Mouse (Mus musculus) C2C12 (cell line): ENCODE measurements around the gene Ica1l. TPM values are rescaled to one million over a fixed set of nuclear protein-coding genes. Genes with fewer than 3 reads are reported as not detected.
"Not testable (repeated sequence)": the region's sequence is repeated elsewhere in the genome, so short reads cannot be mapped to it uniquely, and the experiment has no call there.

Experiments
- H3K27me3 ChIP-seq: one replicate; pipeline ENCODE4 v1.6.1; 2011; ENCODE audit not compliant: control insufficient read depth, insufficient read depth, insufficient read length
- H3K36me3 ChIP-seq: one replicate; pipeline ENCODE4 v1.6.1; 2011; ENCODE audit not compliant: control insufficient read depth, insufficient read depth
- H3K4me3 ChIP-seq: one replicate; pipeline ENCODE4 v1.5.1; 2011; ENCODE audit warnings: mild to moderate bottlenecking, control low read depth; ENCODE audit not compliant: poor library complexity, insufficient read depth, severe bottlenecking
- H3K79me2 ChIP-seq: one replicate; pipeline ENCODE4 v1.6.1; 2011; ENCODE audit not compliant: control insufficient read depth, insufficient read depth
- H3K79me3 ChIP-seq: one replicate; pipeline ENCODE4 v1.6.1; 2011; ENCODE audit warnings: low read depth, control low read depth
- H3ac ChIP-seq: one replicate; pipeline ENCODE3; 2011; ENCODE audit warnings: low read depth; ENCODE audit not compliant: control insufficient read depth, insufficient read length
- CEBPB ChIP-seq: IDR thresholded peaks from one replicate; pipeline ENCODE4 v1.6.1; 2011; ENCODE audit warnings: low read depth, mild to moderate bottlenecking, control low read depth, moderate library complexity
- CTCF ChIP-seq: IDR thresholded peaks from one replicate; pipeline ENCODE4 v1.5.1; 2011; ENCODE audit not compliant: control insufficient read depth, insufficient read depth, insufficient read length
- FOSL1 ChIP-seq: IDR thresholded peaks from one replicate; pipeline ENCODE4 v1.8.0; 2011; ENCODE audit warnings: mild to moderate bottlenecking, low read length; ENCODE audit not compliant: poor library complexity, insufficient read depth, severe bottlenecking
- MAX ChIP-seq: IDR thresholded peaks from one replicate; pipeline ENCODE4 v1.6.1; 2011; ENCODE audit warnings: mild to moderate bottlenecking, control low read depth
- MYOD1 ChIP-seq: IDR thresholded peaks from one replicate; pipeline ENCODE4 v1.6.1; 2011; ENCODE audit warnings: low read depth; ENCODE audit not compliant: control insufficient read depth, insufficient read length
- MYOG ChIP-seq: IDR thresholded peaks from one replicate; pipeline ENCODE4 v1.6.1; 2011; ENCODE audit not compliant: control insufficient read depth, insufficient read length; ENCODE audit errors: extremely low read depth
- USF1 ChIP-seq: IDR thresholded peaks from one replicate; pipeline ENCODE4 v1.6.1; 2011; ENCODE audit warnings: low read depth, mild to moderate bottlenecking, control low read depth, moderate library complexity
- long read RNA-seq, 2 experiments: library from polyadenylated mRNA; unstranded; transcript quantifications; one replicate each; pipeline ENCODE4 v2.0.0; 2019 to 2020
- polyA plus RNA-seq: library from polyadenylated mRNA; unstranded; fragments of >200 nt; fragmentation: generic; extraction: Trizol; gene quantifications from one replicate; pipeline ENCODE4 v1.2.1, GENCODE M21; 2012; ENCODE audit warnings: missing spikeins

Gene Ica1l
- 0.06 TPM for polyA plus RNA-seq
- long read RNA-seq, experiment 1 = 0 reads
- long read RNA-seq, experiment 2 = 0 reads

- Histone ChIP-seq H3K4me3 (peak within 1 kb of the TSS; percentile 14), H3K79me3 (no peaks in the 10 kb centered on the region), H3K36me3 (no peaks in the 10 kb centered on the region), H3K27me3 (peaks cover 17% of the 10 kb centered on the region), H3ac (peak within 1 kb of the TSS; percentile 42), H3K79me2 (no peaks in the 10 kb centered on the region)
- TF ChIP-seq MYOG = no peak
- TF ChIP-seq FOSL1 = no peak
- TF ChIP-seq MYOD1 = no peak
- no peak for TF ChIP-seq MAX
- no peak for TF ChIP-seq CEBPB
- no peak for TF ChIP-seq USF1
- no peak for TF ChIP-seq CTCF
Observed at GRCm38 (mm10) chr1:60042796-60043469, at the start of gene Ica1l. TSS of gene Ica1l (minus strand) at chr1:60043184.

- Histone ChIP-seq H3K4me3 (no peak overlapping the region), H3K27me3 (no peaks in the 10 kb centered on the region), H3ac (no peak overlapping the region)
Observed at GRCm38 (mm10) chr1:60076411-60076810, 33.4 kb upstream of the Ica1l start.

GRCm38 (mm10) chr1:60075590-60075989, 32.6 kb upstream of the Ica1l start:
- no peaks in the 10 kb centered on the region for H3K27me3 ChIP-seq
- TF ChIP-seq CEBPB (no peak), MYOG (no peak), USF1 (no peak), FOSL1 (no peak), MYOD1 (no peak), MAX (no peak), CTCF (no peak)

More at GRCm38 (mm10) chr1:60076411-60076810, 33.4 kb upstream of the Ica1l start:
- no peaks in the 10 kb centered on the region for H3K79me2 ChIP-seq
- peaks cover 70% of the 10 kb centered on the region for H3K36me3 ChIP-seq
- H3K79me3 ChIP-seq = no peaks in the 10 kb centered on the region
- TF ChIP-seq CEBPB (no peak), MYOD1 (no peak), CTCF (no peak), MAX (no peak), MYOG (no peak), USF1 (no peak), FOSL1 (no peak)

GRCm38 (mm10) chr1:60074935-60075334, 32.0 kb upstream of the Ica1l start:
- Histone ChIP-seq H3K79me2 (no peaks in the 10 kb centered on the region), H3K27me3 (no peaks in the 10 kb centered on the region), H3K36me3 (peaks cover 57% of the 10 kb centered on the region), H3K79me3 (no peaks in the 10 kb centered on the region), H3ac (no peak overlapping the region), H3K4me3 (no peak overlapping the region)
- TF ChIP-seq MYOD1 (no peak), MYOG (no peak), FOSL1 (no peak), MAX (no peak), CEBPB (no peak), USF1 (no peak), CTCF (no peak)

More at GRCm38 (mm10) chr1:60075590-60075989, 32.6 kb upstream of the Ica1l start:
- H3K79me3 ChIP-seq = no peaks in the 10 kb centered on the region
- no peaks in the 10 kb centered on the region for H3K79me2 ChIP-seq
- H3ac ChIP-seq = no peak overlapping the region
- H3K36me3 ChIP-seq = peaks cover 63% of the 10 kb centered on the region
- no peak overlapping the region for H3K4me3 ChIP-seq

- H3ac ChIP-seq, H3K4me3 ChIP-seq, H3K79me3 ChIP-seq: not testable (repeated sequence)
Observed at GRCm38 (mm10) chr1:60070725-60071124, 27.7 kb upstream of the Ica1l start.

GRCm38 (mm10) chr1:60056310-60056709, 13.3 kb upstream of the Ica1l start:
- no peak for TF ChIP-seq MAX
- TF ChIP-seq CTCF = no peak
- TF ChIP-seq FOSL1 = no peak
- no peak for TF ChIP-seq MYOG
- no peak for TF ChIP-seq CEBPB
- TF ChIP-seq USF1 = no peak
- no peak for TF ChIP-seq MYOD1
- H3K4me3 ChIP-seq = no peak overlapping the region
- no peaks in the 10 kb centered on the region for H3K27me3 ChIP-seq
- no peaks in the 10 kb centered on the region for H3K79me2 ChIP-seq
- no peak overlapping the region for H3ac ChIP-seq
- no peaks in the 10 kb centered on the region for H3K36me3 ChIP-seq
- no peaks in the 10 kb centered on the region for H3K79me3 ChIP-seq

More at GRCm38 (mm10) chr1:60070725-60071124, 27.7 kb upstream of the Ica1l start:
- peaks cover 15% of the 10 kb centered on the region for H3K36me3 ChIP-seq
- H3K27me3 ChIP-seq, H3K79me2 ChIP-seq: not testable (repeated sequence)
